ENCODE assay signal across 8 mouse cellular contexts in genomic region chr12:3572581-3573397, GRCm38 (mm10). TPM values are rescaled to one million over a fixed set of nuclear protein-coding genes. Genes with fewer than 3 reads are reported as not detected.
DNase-seq lines count a peak whose midpoint lies in the region; ATAC-seq and TF ChIP-seq lines count a peak whose summit lies in the region.

No protein-coding gene starts in this region.

- TF ChIP-seq EP300 in liver, embryonic 14.5 days (IDR thresholded peaks at IDR 0.05; ENCODE audit: low read depth): no peak

- no peaks in the 10 kb centered on the region for H3K27me3 ChIP-seq in kidney, embryonic 14.5 days (ENCODE audit: control insufficient read depth, insufficient read depth, low read length)
- no peaks in the 10 kb centered on the region for H3K27me3 ChIP-seq in liver, embryonic 14.5 days (ENCODE audit: control insufficient read depth, insufficient read depth, low read length)
- no peaks in the 10 kb centered on the region for H3K27me3 ChIP-seq in thymus, adult 2 months (ENCODE audit: control insufficient read depth, insufficient read depth, low read length)

- no peak for TF ChIP-seq CTCF in gastrocnemius, adult 2 months (IDR thresholded peaks at IDR 0.05)
- TF ChIP-seq CTCF in liver, embryonic 14.5 days (IDR thresholded peaks at IDR 0.05; ENCODE audit: low read depth): no peak
- TF ChIP-seq CTCF in thymus, adult 2 months (IDR thresholded peaks at IDR 0.05; ENCODE audit: borderline replicate concordance, control insufficient read depth, extremely low read depth, insufficient read depth, low read length, poor library complexity): no peak

- peak; percentile 59 for DNase-seq in retina, postnatal 7 days (ENCODE audit: low read depth, low spot score)
- DNase-seq in retina, embryonic 14.5 days (ENCODE audit: low spot score): no peak
- DNase-seq in cerebellum, postnatal 14 days: peak; percentile 80 to 82
- DNase-seq in gastrocnemius, adult 2 months: no peak
- peak in 1 of 3 experiments; percentile 25 for DNase-seq in liver, embryonic 14.5 days (ENCODE audit: low read depth in 3 of 3, low spot score in 3 of 3)
- peak; percentile 75 for DNase-seq in naive thymus-derived CD4-positive, alpha-beta T cell, adult 2 months (ENCODE audit: low read depth)
- peak; percentile 63 for DNase-seq in thymus, adult 2 months

- H3K9me3 ChIP-seq in kidney, embryonic 14.5 days (ENCODE audit: control insufficient read depth, low read length): no peaks in the 10 kb centered on the region
- no peaks in the 10 kb centered on the region for H3K9me3 ChIP-seq in liver, embryonic 14.5 days (ENCODE audit: control insufficient read depth, low read length)

- WGBS in kidney, embryonic 14.5 days: 1% methylated on average over 53 of the region's 53 CpGs
- 2% methylated on average over 46 of the region's 53 CpGs for WGBS in liver, embryonic 14.5 days (ENCODE audit: insufficient replicate concordance)
- 3% methylated on average over 53 of the region's 53 CpGs for WGBS in thymus, adult 2 months

- H3K9ac ChIP-seq in kidney, embryonic 14.5 days (ENCODE audit: low read depth, low read length): peak overlapping the region; percentile 92
- peak overlapping the region; percentile 90 for H3K9ac ChIP-seq in liver, embryonic 14.5 days (replicated peaks)

- H3K4me1 ChIP-seq in kidney, embryonic 14.5 days (ENCODE audit: control insufficient read depth, insufficient read depth, low read length): peaks cover 8% of the 10 kb centered on the region
- peaks cover 6 to 10% of the 10 kb centered on the region in 2 experiments for H3K4me1 ChIP-seq in liver, embryonic 14.5 days (replicated peaks; ENCODE audit: control insufficient read depth in 2 of 2, insufficient read depth in 2 of 2, low read length in 1 of 2)
- peaks cover 7% of the 10 kb centered on the region for H3K4me1 ChIP-seq in thymus, adult 2 months (replicated peaks; ENCODE audit: control insufficient read depth, insufficient read depth, low read length)

- H3K4me2 ChIP-seq in kidney, embryonic 14.5 days (replicated peaks; ENCODE audit: low read depth, low read length): peak overlapping the region; percentile 57
- H3K4me2 ChIP-seq in liver, embryonic 14.5 days (ENCODE audit: low read depth): peak overlapping the region; percentile 98

- peak; percentile 66 for ATAC-seq in kidney, embryonic 14.5 days (ENCODE audit: low FRiP score, low TSS enrichment)
- peak; percentile 83 for ATAC-seq in liver, embryonic 14.5 days (ENCODE audit: insufficient read depth)

- H3K36me3 ChIP-seq in kidney, embryonic 14.5 days (ENCODE audit: control insufficient read depth, insufficient read depth, low read length): no peaks in the 10 kb centered on the region
- H3K36me3 ChIP-seq in liver, embryonic 14.5 days (replicated peaks; ENCODE audit: control insufficient read depth, insufficient read depth, low read depth): no peaks in the 10 kb centered on the region
- no peaks in the 10 kb centered on the region for H3K36me3 ChIP-seq in thymus, adult 2 months (ENCODE audit: control insufficient read depth, insufficient read depth, low read length)

- TF ChIP-seq POLR2A in thymus, adult 2 months (IDR thresholded peaks at IDR 0.05; ENCODE audit: control insufficient read depth, extremely low read depth, insufficient read depth, low read length, poor library complexity): peak; percentile 26; the same call in 1 of the 2 replicates

- H3K4me3 ChIP-seq in gastrocnemius, adult 2 months: peak overlapping the region; percentile 97
- H3K4me3 ChIP-seq in kidney, embryonic 14.5 days (ENCODE audit: low read length): peak overlapping the region; percentile 86
- H3K4me3 ChIP-seq in liver, embryonic 14.5 days (ENCODE audit: insufficient read depth in 1 of 2, low read depth in 2 of 2, low read length in 2 of 2): peak overlapping the region; percentile 83 to 86
- H3K4me3 ChIP-seq in thymus, adult 2 months (ENCODE audit: control insufficient read depth, insufficient read depth, low read length): peak overlapping the region; percentile 70

- H3K27ac ChIP-seq in gastrocnemius, adult 2 months: peak overlapping the region; percentile 82
- peak overlapping the region; percentile 94 for H3K27ac ChIP-seq in kidney, embryonic 14.5 days (ENCODE audit: low read depth, low read length)
- peak overlapping the region; percentile 37; the same call in 1 of the 2 replicates for H3K27ac ChIP-seq in liver, embryonic 14.5 days
- H3K27ac ChIP-seq in thymus, adult 2 months (ENCODE audit: control insufficient read depth, insufficient read depth, low read length): no peak overlapping the region

- intact Hi-C loops in gastrocnemius, adult 2 months (cut with DNase I): no loop called here

RNA-seq across cellular contexts. Expression of gene Dtnb, which starts 0.6 kb away (rescaled TPM):
- total RNA-seq in gastrocnemius, adult 2 months (2021): 10 to 100 TPM in 1 of 2 experiments, 1 to 10 TPM in 1; 2.1 to 11.7 TPM
- 40.5 and 59.5 TPM in 2 replicates for polyA plus RNA-seq in kidney, embryonic 14.5 days (2014; fragmentation: Nextera tagmentation; extraction: Ambion mirVana)
- 13.5 and 16.4 TPM in 2 replicates for polyA plus RNA-seq in liver, embryonic 14.5 days (2012; rRNA removed)
- polyA plus RNA-seq in liver, embryonic 14.5 days (2014; fragmentation: Nextera tagmentation; extraction: Ambion mirVana): 17.0 and 23.5 TPM in 2 replicates
- polyA plus RNA-seq in thymus, adult 2 months (2012; rRNA removed): 60.7 and 60.8 TPM in 2 replicates

Comparison
In these comparisons a context has a peak if more than half of its experiments do, and no peak if none do; other contexts are left out.
1. DNase-seq: peak in retina, postnatal 7 days (single experiment), cerebellum, postnatal 14 days (2 of 2), naive thymus-derived CD4-positive, alpha-beta T cell, adult 2 months (single experiment) and thymus, adult 2 months (single experiment); none in retina, embryonic 14.5 days (single experiment) and gastrocnemius, adult 2 months (single experiment).
2. Peak in every context shown above with its lines, with median percentiles within 50 percentile points of each other: H3K4me3 ChIP-seq.